Mouse (Mus musculus) forebrain, embryonic 16.5 days (tissue): ENCODE results near the gene Vps33b. TPM values are rescaled to one million over a fixed set of nuclear protein-coding genes. Genes with fewer than 3 reads are reported as not detected.

ENCODE experiments used
- ATAC-seq: fragments of 200-750 bp; cut with Nextera tagmentation; 2 replicates; pipeline ENCODE4 v1.8.0; 2017; ENCODE audit warnings: mild to moderate bottlenecking, moderate library complexity
- H3K27ac ChIP-seq: fragments of 300-500 bp; sonication (generic); 2 replicates; pipeline ENCODE4 v1.5.1; 2014; ENCODE audit warnings: low read length, control low read depth
- H3K27me3 ChIP-seq: fragments of 300-500 bp; sonication (generic); replicated peaks from 2 replicates; pipeline ENCODE4 v1.6.1; 2014; ENCODE audit warnings: low read length; ENCODE audit not compliant: control insufficient read depth, insufficient read depth
- H3K36me3 ChIP-seq: fragments of 300-500 bp; sonication (generic); 2 replicates; pipeline ENCODE4 v1.6.1; 2014; ENCODE audit not compliant: control insufficient read depth, insufficient read depth
- H3K4me1 ChIP-seq: fragments of 300-500 bp; sonication (generic); replicated peaks from 2 replicates; pipeline ENCODE4 v1.6.1; 2014; ENCODE audit warnings: low read length; ENCODE audit not compliant: control insufficient read depth, insufficient read depth
- H3K4me2 ChIP-seq: fragments of 300-500 bp; sonication (generic); 2 replicates; pipeline ENCODE4 v1.6.1; 2014; ENCODE audit warnings: mild to moderate bottlenecking, low read length, control low read depth
- H3K4me3 ChIP-seq: fragments of 300-500 bp; sonication (generic); replicated peaks from 2 replicates; pipeline ENCODE4 v1.5.1; 2014; ENCODE audit warnings: mild to moderate bottlenecking, low read length, control low read depth
- H3K9ac ChIP-seq: fragments of 300-500 bp; sonication (generic); replicated peaks from 2 replicates; pipeline ENCODE4 v1.6.1; 2014; ENCODE audit warnings: low read depth, low read length, control low read depth
- H3K9me3 ChIP-seq: fragments of 300-500 bp; sonication (generic); 2 replicates; pipeline ENCODE4 v1.6.1; 2016; ENCODE audit warnings: low read length; ENCODE audit not compliant: control insufficient read depth
- WGBS: fragments of 180-500 bp; shearing (Covaris S2); extraction: QIAGEN DNeasy Blood & Tissue Kit; methylation state at CpG from one replicate; pipeline ENCODE4 v1.1.7; 2014; 5-methylcytosine and 5-hydroxymethylcytosine counted together
- polyA plus RNA-seq: library from polyadenylated mRNA; unstranded; fragments of >200 nt; fragmentation: Nextera tagmentation; extraction: Ambion mirVana; gene quantifications from 2 replicates; pipeline ENCODE4 v1.2.1, GENCODE M21; 2015

The Vps33b gene
- polyA plus RNA-seq, 1 experiment from 2014 or later: 27.0 TPM

DNA sequence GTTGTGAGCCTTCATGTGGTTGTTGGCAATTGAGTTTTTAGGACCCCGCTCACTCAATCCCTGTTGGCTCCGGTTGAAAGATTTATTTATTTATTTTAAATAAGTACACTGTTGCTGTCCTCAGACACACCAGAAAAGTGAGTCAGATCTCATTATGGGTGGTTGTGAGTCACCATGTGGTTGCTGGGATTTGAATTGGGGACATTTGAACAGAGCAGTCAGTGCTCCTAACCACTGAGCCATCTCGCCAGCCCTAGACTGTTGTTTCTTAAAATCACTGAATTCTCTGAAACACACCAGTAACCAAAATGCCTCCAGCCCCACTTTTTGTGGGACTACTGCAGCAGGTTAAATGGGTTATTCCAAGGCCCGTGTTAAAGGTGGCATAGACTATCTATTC is 29.3 kb downstream of the Vps33b start:
- H3K36me3 ChIP-seq: no peaks in the 10 kb centered on the region
- no peaks in the 10 kb centered on the region for H3K27me3 ChIP-seq
- no peak overlapping the region for H3K4me2 ChIP-seq
- no peak overlapping the region for H3K4me3 ChIP-seq
- H3K9me3 ChIP-seq: no peaks in the 10 kb centered on the region
- peaks cover 10% of the 10 kb centered on the region for H3K4me1 ChIP-seq
- no peak overlapping the region for H3K9ac ChIP-seq
- ATAC-seq: no peak
- WGBS: 91% methylated on average over 4 of the region's 4 CpGs
- no peak overlapping the region for H3K27ac ChIP-seq

DNA sequence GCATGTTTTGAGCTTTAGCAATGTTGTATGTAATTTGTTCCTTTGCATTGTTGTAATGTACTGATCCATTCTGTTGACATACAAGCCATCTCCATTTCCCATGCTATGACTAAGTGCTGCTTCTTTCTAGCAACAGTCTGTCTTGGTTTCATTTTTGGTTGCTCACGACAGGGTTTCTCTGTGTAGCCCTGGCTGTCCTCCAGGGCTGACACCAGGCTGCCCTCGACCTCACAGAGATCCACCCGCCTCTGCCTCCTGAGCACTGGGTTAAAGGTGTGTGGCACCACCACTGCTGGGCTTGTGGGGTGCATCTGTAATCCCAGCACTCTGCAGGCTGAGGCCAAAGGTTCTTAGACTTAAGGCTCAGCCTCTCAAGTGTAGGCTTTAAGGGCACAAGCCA is 30.1 kb downstream of the Vps33b start:
- Histone ChIP-seq H3K4me3 (no peak overlapping the region), H3K36me3 (no peaks in the 10 kb centered on the region), H3K27me3 (no peaks in the 10 kb centered on the region), H3K4me1 (peaks cover 10% of the 10 kb centered on the region), H3K27ac (no peak overlapping the region), H3K9me3 (no peaks in the 10 kb centered on the region), H3K9ac (no peak overlapping the region), H3K4me2 (no peak overlapping the region)
- no peak for ATAC-seq
- WGBS: 86% methylated on average over 3 of the region's 3 CpGs

DNA sequence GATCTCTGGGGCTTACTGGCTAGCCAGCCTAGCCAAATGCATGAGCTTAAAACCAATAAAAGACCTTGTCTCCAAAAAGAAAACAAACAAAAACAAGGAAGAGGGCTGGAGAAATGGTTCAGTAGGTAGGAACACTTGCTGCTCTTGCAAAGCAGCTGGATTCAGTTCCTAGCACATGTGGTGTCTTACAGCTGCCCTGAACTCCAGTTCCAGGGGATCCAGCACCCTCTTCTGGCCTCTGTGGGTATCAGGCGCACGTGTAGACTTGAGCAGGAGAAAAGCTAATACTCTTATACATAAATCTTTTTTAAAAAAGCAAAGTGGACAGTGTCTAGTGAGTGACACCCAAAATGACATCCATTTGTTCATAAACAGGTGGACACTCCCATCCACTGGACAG is 32.1 kb downstream of the Vps33b start:
- Histone ChIP-seq H3K4me1 (peaks cover 3% of the 10 kb centered on the region), H3K36me3 (0 out of 2 replicates have a peak, but pooled peaks cover 4% of the 10 kb centered on the region), H3K9me3 (no peaks in the 10 kb centered on the region), H3K9ac (no peak overlapping the region), H3K27ac (no peak overlapping the region), H3K27me3 (no peaks in the 10 kb centered on the region), H3K4me2 (no peak overlapping the region), H3K4me3 (no peak overlapping the region)
- no peak for ATAC-seq
- WGBS: 87% methylated on average over 2 of the region's 2 CpGs

DNA sequence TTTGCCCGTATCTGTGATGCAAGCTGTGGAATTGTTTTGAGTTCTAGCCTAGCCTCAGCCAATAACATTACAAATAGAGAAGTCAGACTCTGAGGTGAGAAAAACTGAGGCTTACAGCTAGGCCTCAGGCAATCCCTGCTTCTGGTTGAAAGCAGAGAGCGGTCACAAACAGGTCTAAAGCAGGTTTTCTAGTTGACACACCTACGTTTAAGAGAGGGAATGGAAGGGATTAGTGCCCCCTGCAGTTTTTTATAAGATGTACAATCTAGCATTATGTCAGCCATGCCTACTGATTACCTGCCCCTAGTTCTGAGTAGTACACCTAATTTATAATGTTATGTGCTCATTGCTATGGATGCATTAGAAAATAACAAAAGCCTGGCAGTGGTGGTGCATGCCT is 38.3 kb downstream of the Vps33b start:
- WGBS: 69% methylated on average over 3 of the region's 3 CpGs
- Histone ChIP-seq H3K9ac (no peak overlapping the region), H3K4me2 (no peak overlapping the region), H3K9me3 (no peaks in the 10 kb centered on the region), H3K27me3 (no peaks in the 10 kb centered on the region), H3K4me1 (no peaks in the 10 kb centered on the region), H3K27ac (no peak overlapping the region), H3K36me3 (0 out of 2 replicates have a peak, but pooled peaks cover 4% of the 10 kb centered on the region), H3K4me3 (no peak overlapping the region)
- no peak for ATAC-seq

DNA sequence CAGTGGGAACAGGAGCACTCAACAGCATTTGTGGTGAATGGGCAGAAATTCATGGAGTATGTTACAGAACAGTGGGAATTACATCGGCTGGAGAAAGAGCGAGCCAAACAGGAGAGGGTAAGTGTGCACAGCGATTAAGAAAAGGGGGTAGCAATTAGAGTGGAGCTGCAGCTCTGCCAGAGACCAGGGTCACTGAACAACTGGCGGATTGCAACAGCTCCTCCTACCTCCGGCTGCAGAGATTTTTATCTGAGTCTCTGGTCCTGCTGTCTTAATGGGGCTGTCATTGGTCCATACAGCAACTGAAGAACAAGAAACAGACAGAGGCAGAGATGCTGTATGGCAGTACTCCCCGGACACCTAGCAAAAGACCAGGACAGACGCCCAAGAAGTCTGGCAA is 41.3 kb downstream of the Vps33b start:
- no peak for ATAC-seq
- H3K4me1 ChIP-seq: no peaks in the 10 kb centered on the region
- no peak overlapping the region for H3K27ac ChIP-seq
- H3K9me3 ChIP-seq: no peaks in the 10 kb centered on the region
- H3K4me3 ChIP-seq: no peak overlapping the region
- H3K36me3 ChIP-seq: no peaks in the 10 kb centered on the region
- no peaks in the 10 kb centered on the region for H3K27me3 ChIP-seq
- H3K4me2 ChIP-seq: no peak overlapping the region
- WGBS: 74% methylated on average over 7 of the region's 7 CpGs
- H3K9ac ChIP-seq: no peak overlapping the region

DNA sequence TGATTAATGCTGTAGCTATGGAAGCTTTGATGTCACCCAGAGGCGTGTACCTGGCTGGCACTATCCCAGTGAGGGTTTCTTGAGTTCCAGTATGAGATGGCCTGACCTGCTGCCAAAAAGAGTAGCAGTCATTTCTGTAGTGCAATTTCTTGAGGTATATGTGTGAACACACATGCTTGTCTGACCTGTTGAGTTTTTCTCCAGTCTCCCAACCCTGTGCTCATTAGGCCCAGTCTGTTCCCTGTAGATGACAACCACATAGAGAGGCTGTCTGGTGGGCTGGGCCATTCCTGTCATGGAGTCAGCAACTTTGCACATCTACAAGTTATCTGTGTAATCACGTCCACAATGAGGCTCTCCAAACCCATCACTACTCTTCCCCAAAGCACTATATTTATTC is 46.3 kb downstream of the Vps33b start:
- H3K4me1 ChIP-seq: no peaks in the 10 kb centered on the region
- no peak for ATAC-seq
- no peak overlapping the region for H3K9ac ChIP-seq
- no peaks in the 10 kb centered on the region for H3K9me3 ChIP-seq
- H3K27me3 ChIP-seq: no peaks in the 10 kb centered on the region
- no peaks in the 10 kb centered on the region for H3K36me3 ChIP-seq
- H3K4me3 ChIP-seq: no peak overlapping the region
- WGBS: 81% methylated on average over 2 of the region's 2 CpGs
- no peak overlapping the region for H3K4me2 ChIP-seq
- no peak overlapping the region for H3K27ac ChIP-seq

DNA sequence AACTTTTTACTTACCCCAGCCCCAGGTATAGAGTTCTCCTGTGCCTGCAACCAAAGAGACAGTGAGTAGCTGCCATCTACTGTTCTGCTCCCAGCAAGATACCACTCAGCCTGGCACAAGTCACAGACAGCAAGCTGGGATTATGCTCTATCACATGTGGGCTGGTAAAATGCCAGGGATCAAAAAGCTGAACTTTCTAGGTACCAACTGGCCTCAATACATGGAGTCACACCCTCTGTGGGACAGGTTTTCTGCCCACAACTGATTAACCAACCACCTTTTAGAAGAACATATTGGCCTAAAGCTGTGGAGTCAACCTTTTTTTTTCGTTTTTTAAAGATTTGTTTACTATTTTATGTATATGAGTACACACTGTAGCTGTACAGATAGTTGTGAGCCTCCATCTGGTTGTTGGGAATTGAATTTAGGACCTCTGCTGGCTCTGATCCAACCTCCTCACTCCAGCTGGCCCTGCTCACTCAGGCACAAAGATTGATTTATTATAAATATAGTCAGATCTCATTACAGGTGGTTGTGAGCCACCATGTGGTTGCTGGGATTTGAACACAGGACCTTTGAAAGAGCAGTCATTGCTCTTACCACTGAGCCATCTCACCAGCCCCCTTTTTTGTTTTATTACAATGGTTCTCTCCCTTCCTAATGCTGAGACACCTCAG is 48.1 kb downstream of the Vps33b start:
- Histone ChIP-seq H3K4me1 (peaks cover 4% of the 10 kb centered on the region), H3K36me3 (no peaks in the 10 kb centered on the region), H3K27me3 (no peaks in the 10 kb centered on the region), H3K4me2 (no peak overlapping the region), H3K9me3 (no peaks in the 10 kb centered on the region), H3K27ac (no peak overlapping the region), H3K4me3 (no peak overlapping the region), H3K9ac (no peak overlapping the region)
- no peak for ATAC-seq
- WGBS: 63% methylated on average over 1 of the region's 1 CpGs

DNA sequence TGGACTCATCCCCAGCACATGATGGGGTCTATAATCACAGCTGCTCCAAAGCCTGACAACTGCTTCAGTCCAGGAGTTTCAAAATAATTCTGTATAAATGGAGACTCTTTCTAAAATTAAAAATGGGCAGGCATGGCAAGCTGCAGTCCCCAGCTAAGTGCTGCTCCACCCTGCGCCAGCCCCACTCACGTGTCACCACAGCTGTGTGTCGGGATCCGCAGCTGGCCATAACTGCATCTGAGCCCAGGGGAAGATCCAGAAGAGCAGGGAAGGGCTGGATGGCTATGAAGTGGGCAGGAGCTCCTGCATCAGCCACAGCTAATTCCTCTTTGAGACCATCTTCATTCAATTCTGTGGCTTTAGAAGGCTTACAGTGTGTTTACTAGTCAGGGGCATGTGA is 49.2 kb downstream of the Vps33b start:
- no peaks in the 10 kb centered on the region for H3K9me3 ChIP-seq
- H3K27ac ChIP-seq: no peak overlapping the region
- H3K27me3 ChIP-seq: no peaks in the 10 kb centered on the region
- ATAC-seq: no peak
- peaks cover 14% of the 10 kb centered on the region for H3K4me1 ChIP-seq
- no peaks in the 10 kb centered on the region for H3K36me3 ChIP-seq
- WGBS: 86% methylated on average over 4 of the region's 4 CpGs
- H3K4me2 ChIP-seq: no peak overlapping the region
- H3K9ac ChIP-seq: no peak overlapping the region
- H3K4me3 ChIP-seq: no peak overlapping the region

DNA sequence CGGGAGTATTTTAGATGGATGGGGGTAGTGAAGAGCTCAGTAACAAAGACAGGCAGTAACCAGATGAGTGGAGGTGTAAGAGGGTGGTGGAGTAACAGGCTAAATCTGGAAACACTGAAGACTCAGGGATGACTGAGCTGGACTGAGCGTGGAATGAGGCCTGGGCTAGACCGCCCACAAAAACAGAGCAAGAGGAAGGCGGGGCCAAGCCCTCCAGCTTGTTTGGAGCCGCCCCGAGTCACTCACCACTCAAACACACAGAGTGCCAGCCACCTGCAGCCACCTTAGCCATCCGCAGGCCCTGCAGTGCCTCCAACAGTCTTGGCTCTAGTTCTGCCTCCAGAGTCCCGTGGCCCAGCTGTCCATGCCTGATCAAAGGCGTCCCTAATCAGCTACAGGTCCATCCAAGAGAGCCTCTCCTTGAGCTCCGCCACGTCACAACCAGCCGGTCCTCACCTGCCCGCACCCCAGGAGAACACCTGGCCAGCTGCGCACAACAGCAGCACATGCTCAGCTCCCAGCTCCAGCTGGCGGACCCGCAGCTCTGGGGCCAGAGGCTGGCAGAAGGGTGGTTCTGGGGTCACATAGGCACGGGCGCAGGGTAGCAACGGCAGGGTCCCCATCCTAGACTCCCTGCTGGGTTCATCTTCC is 50.5 kb downstream of the Vps33b start:
- H3K4me2 ChIP-seq: no peak overlapping the region
- no peak overlapping the region for H3K4me3 ChIP-seq
- no peaks in the 10 kb centered on the region for H3K27me3 ChIP-seq
- H3K9ac ChIP-seq: no peak overlapping the region
- H3K9me3 ChIP-seq: no peaks in the 10 kb centered on the region
- H3K27ac ChIP-seq: no peak overlapping the region
- peaks cover 15% of the 10 kb centered on the region for H3K4me1 ChIP-seq
- ATAC-seq: no peak
- WGBS: 86% methylated on average over 19 of the region's 19 CpGs
- H3K36me3 ChIP-seq: no peaks in the 10 kb centered on the region
